Mouse (Mus musculus) liver, embryonic 11.5 days (tissue): Measurements from ENCODE around the gene Slc44a1. TPM values are rescaled to one million over a fixed set of nuclear protein-coding genes. Genes with fewer than 3 reads are reported as not detected.
A peak's percentile ranks its signal among the peaks of the same experiment; 100 is the strongest.

Experiments used
- ATAC-seq: fragments of 200-750 bp; cut with Nextera tagmentation; replicated peaks from 2 replicates; pipeline ENCODE4 v1.8.0; 2017; ENCODE audit warnings: moderate number of reproducible peaks, mild to moderate bottlenecking, moderate TSS enrichment, moderate library complexity; ENCODE audit not compliant: low FRiP score
- DNase-seq: peaks from one replicate; pipeline ENCODE4 v3.0.0-alpha.2; 2017; ENCODE audit warnings: low spot score
- H3K27ac ChIP-seq: fragments of 300-500 bp; sonication (generic); 2 replicates; pipeline ENCODE4 v1.5.1; 2014; ENCODE audit warnings: mild to moderate bottlenecking, low read depth, low read length, control low read depth
- H3K27me3 ChIP-seq: fragments of 300-500 bp; sonication (generic); replicated peaks from 2 replicates; pipeline ENCODE4 v1.6.1; 2014; ENCODE audit warnings: low read length, mixed read lengths; ENCODE audit not compliant: control insufficient read depth, insufficient read depth
- H3K36me3 ChIP-seq: fragments of 300-500 bp; sonication (generic); 2 replicates; pipeline ENCODE4 v1.6.1; 2014; ENCODE audit warnings: mild to moderate bottlenecking, low read length, moderate library complexity, mixed read lengths; ENCODE audit not compliant: control insufficient read depth, insufficient read depth
- H3K4me1 ChIP-seq: fragments of 300-500 bp; sonication (generic); replicated peaks from 2 replicates; pipeline ENCODE4 v1.6.1; 2014; ENCODE audit warnings: low read length, mixed read lengths; ENCODE audit not compliant: control insufficient read depth, insufficient read depth
- H3K4me2 ChIP-seq: fragments of 300-500 bp; sonication (generic); 2 replicates; pipeline ENCODE4 v1.6.1; 2014; ENCODE audit warnings: mild to moderate bottlenecking, control low read depth, moderate library complexity
- H3K4me3 ChIP-seq: fragments of 300-500 bp; sonication (generic); 2 replicates; pipeline ENCODE4 v1.5.1; 2014; ENCODE audit warnings: low read depth, low read length, control low read depth
- H3K9ac ChIP-seq: fragments of 300-500 bp; sonication (generic); 2 replicates; pipeline ENCODE4 v1.6.1; 2014; ENCODE audit warnings: low read depth, low read length, control low read depth
- H3K9me3 ChIP-seq: fragments of 300-500 bp; sonication (generic); 2 replicates; pipeline ENCODE4 v1.6.1; 2016; ENCODE audit warnings: low read length, inconsistent platforms, mixed read lengths; ENCODE audit not compliant: control insufficient read depth
- whole genome bisulfite sequencing: fragments of 180-500 bp; shearing (Covaris S2); extraction: QIAGEN DNeasy Blood & Tissue Kit; methylation state at CpG from one replicate; pipeline ENCODE4 v1.1.7; 2014; 5-methylcytosine and 5-hydroxymethylcytosine counted together
- polyA plus RNA-seq: library from polyadenylated mRNA; unstranded; fragments of >200 nt; fragmentation: Nextera tagmentation; extraction: Ambion mirVana; gene quantifications from 2 replicates; pipeline ENCODE4 v1.2.1, GENCODE M21; 2014

Gene Slc44a1
- polyA plus RNA-seq, 1 experiment from 2014 or later, result 19.2 TPM

DNA sequence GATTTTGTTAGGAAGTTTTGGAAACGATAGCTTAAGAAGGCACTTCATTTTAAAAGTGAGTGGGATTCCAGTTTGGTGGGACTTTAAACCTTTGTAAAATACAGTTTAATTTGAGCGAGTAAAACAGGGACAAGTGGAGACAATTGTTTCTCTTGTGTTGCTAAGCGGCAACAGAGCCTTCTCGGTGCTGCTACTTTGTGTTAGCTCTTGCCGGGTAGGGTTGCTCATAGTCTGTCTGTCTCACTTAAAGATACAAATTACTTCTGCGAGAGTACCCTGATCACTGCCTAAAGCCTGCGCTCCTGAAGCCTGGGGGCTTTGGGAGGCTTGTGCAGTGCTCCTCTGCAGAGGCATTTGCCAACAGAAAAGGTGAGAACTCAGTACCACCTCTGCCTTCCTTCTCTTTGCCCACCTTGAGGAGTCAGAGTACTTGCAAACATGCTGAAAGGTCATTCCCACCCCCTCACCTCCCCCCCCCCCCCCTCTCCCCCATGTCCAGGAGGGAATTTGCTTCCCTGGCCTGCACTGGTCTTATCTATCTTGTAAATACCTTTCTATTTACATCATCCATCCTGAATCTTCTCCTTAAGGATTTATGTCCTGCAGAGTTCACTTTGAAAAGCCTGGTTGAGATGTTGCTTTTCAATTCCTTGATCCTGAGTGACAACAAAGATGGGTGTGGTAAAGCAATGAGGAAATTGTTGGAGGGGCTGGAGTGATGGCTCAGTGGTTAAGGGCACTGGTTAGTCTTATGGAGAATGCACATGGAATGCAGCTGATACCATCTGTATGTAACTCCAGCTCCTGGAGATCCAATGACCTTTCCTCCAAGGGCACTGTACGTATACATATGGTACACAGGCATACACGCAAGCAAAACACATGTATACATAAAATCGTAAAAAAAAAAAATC is 13.0 kb downstream of the Slc44a1 start:
- Histone ChIP-seq H3K36me3 (no peaks in the 10 kb centered on the region), H3K4me3 (no peak overlapping the region), H3K4me2 (no peak overlapping the region), H3K27me3 (no peaks in the 10 kb centered on the region), H3K27ac (no peak overlapping the region), H3K9me3 (no peaks in the 10 kb centered on the region), H3K9ac (no peak overlapping the region), H3K4me1 (0 out of 2 replicates have a peak, but pooled peaks cover 4% of the 10 kb centered on the region)
- 57% methylated on average over 10 of the region's 10 CpGs for WGBS
- ATAC-seq, result no peak
- DNase-seq, result no peak

DNA sequence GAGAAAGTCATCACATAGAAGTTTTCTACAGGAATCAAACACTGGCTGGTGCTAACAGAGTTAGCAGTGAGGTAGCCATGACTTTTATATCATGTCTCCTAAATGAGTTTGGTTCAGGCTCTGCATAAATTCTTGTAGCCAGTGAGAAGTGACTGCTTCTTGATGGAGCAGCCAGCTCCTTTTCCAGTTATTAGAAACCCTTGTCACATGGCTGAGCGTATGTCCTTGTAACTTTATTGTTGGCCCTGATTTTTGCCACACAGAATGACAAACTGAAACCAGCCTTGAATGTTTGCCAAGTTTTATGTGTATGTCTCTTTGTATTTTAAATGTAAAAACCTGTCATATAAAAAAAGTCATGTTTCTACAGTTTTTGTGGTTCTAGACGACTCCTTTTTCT is 15.7 kb downstream of the Slc44a1 start:
- no peaks in the 10 kb centered on the region for H3K9me3 ChIP-seq
- ATAC-seq (no peak), DNase-seq (no peak)
- H3K27me3 ChIP-seq, result no peaks in the 10 kb centered on the region
- H3K36me3 ChIP-seq, result no peaks in the 10 kb centered on the region
- no peak overlapping the region for H3K27ac ChIP-seq
- 0 out of 2 replicates have a peak, but pooled peaks cover 4% of the 10 kb centered on the region for H3K4me1 ChIP-seq
- H3K4me3 ChIP-seq, result no peak overlapping the region
- no peak overlapping the region for H3K4me2 ChIP-seq
- WGBS, result 82% methylated on average over 2 of the region's 2 CpGs
- no peak overlapping the region for H3K9ac ChIP-seq

DNA sequence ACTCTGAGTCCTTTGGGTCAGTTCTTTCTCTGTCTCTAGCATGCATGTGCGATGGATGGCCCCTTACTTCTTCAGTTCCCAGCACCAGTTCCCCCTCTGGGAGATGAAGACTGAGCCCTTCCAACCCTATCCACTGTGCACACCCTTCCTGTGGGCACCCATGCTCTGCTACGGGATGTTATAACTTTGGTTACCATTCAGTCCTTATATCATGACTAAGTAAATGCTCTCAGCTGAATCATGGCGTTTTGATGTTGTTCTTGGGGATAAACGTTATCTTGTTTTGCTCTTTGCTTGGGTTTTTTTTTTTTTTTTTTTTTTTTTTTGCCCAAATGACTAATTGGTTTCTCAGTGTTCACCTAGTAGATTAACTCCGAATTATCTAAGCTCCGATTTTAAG is 16.4 kb downstream of the Slc44a1 start:
- no peaks in the 10 kb centered on the region for H3K27me3 ChIP-seq
- no peak overlapping the region for H3K27ac ChIP-seq
- DNase-seq (no peak), ATAC-seq (no peak)
- no peak overlapping the region for H3K9ac ChIP-seq
- no peaks in the 10 kb centered on the region for H3K9me3 ChIP-seq
- H3K36me3 ChIP-seq, result no peaks in the 10 kb centered on the region
- no peak overlapping the region for H3K4me2 ChIP-seq
- H3K4me3 ChIP-seq, result no peak overlapping the region
- H3K4me1 ChIP-seq, result 0 out of 2 replicates have a peak, but pooled peaks cover 4% of the 10 kb centered on the region
- 64% methylated on average over 6 of the region's 6 CpGs for WGBS

DNA sequence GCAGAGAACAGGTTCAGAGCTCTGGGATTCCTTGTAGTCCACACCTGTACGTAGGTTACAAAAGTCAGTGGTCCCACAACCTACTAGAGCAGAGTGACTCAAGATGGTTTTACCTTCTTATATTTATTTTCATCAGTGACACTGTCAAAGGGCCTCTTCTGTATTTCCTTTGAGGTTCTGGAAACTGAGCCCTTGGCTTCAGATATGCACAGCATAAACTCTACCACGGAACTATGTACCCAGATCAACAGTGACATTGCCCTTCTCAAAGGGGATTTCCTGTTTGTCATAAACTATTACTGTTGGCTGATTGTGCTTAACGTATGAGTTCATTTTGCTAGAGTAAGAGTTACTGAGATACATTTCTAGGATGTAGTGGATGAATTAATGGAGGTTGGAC is 18.3 kb downstream of the Slc44a1 start:
- DNase-seq, result no peak
- WGBS, result 74% methylated on average over 3 of the region's 3 CpGs

DNA sequence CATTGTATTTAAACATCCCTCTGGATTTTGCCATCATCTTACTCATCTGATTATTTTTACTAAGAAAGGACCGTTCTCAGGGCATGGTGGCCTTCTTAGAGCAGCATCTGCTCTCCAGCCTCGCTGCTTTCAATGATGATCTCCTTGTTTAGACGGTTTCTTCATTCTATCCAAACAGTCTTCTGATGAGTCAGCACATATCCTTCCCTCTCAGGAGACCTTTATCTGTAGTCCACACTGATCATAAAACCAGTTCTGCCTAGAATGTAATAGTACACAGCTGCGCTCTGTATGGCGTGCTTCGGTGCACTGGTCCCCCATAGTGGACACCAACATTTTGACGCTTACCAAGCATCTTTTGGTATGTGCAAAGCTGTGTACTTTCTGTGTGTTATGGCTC is 19.5 kb downstream of the Slc44a1 start:
- Histone ChIP-seq H3K9ac (no peak overlapping the region), H3K27ac (no peak overlapping the region), H3K27me3 (no peaks in the 10 kb centered on the region), H3K9me3 (no peaks in the 10 kb centered on the region), H3K4me1 (no peaks in the 10 kb centered on the region), H3K36me3 (no peaks in the 10 kb centered on the region), H3K4me3 (no peak overlapping the region), H3K4me2 (no peak overlapping the region)
- peak; percentile 53 for ATAC-seq
- no peak for DNase-seq
- 73% methylated on average over 7 of the region's 7 CpGs for WGBS

More for the DNA sequence above, 18.3 kb downstream of the Slc44a1 start:
- Histone ChIP-seq H3K36me3 (no peaks in the 10 kb centered on the region), H3K4me2 (no peak overlapping the region), H3K27me3 (no peaks in the 10 kb centered on the region), H3K4me1 (no peaks in the 10 kb centered on the region), H3K4me3 (no peak overlapping the region), H3K27ac (no peak overlapping the region), H3K9me3 (no peaks in the 10 kb centered on the region), H3K9ac (no peak overlapping the region)
- no peak for ATAC-seq

DNA sequence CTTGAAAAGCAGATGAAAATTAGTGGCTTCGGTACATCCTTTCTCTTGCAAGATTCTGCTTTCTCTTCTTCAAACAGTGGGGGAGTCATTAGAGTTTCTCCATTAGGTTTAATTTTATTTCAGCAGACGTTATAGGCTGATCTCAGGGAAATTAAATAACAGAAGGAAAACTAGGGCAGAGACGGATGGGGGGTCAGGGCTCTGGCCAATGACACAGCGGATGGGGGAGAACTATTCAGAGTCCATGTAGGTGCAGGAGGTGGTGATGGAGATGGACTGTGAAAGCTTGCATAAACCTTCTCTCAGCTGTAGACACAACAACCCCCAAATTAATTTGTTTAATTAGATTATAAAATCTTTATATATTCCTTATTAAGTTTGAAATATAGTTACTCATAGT is 20.8 kb downstream of the Slc44a1 start:
- ATAC-seq (no peak), DNase-seq (no peak)
- H3K36me3 ChIP-seq, result no peaks in the 10 kb centered on the region
- H3K27me3 ChIP-seq, result no peaks in the 10 kb centered on the region
- H3K4me1 ChIP-seq, result no peaks in the 10 kb centered on the region
- H3K27ac ChIP-seq, result no peak overlapping the region
- no peaks in the 10 kb centered on the region for H3K9me3 ChIP-seq
- no peak overlapping the region for H3K4me3 ChIP-seq
- H3K4me2 ChIP-seq, result no peak overlapping the region
- H3K9ac ChIP-seq, result no peak overlapping the region
- 85% methylated on average over 4 of the region's 4 CpGs for WGBS

DNA sequence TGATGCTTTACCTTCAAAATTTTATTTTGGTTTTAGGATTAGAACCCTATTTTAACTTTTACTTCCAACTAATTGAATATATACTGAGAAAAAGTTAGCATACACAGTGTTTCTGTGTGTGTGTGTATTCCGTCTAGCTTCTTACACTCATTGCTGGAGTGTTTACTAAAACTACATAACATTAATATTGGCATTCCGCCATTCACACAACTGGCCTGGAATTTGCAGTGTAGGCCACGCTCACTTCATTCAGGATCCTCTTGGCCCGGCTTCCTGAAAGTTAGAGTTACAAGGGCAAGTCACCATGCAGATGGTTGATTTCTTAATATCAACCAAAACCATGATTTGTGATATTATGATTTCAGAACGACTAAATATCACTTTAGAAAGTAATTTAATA is 21.9 kb downstream of the Slc44a1 start:
- H3K36me3 ChIP-seq, result no peaks in the 10 kb centered on the region
- no peak for ATAC-seq
- H3K27me3 ChIP-seq, result no peaks in the 10 kb centered on the region
- no peak overlapping the region for H3K27ac ChIP-seq
- H3K9ac ChIP-seq, result no peak overlapping the region
- WGBS, result 85% methylated on average over 5 of the region's 5 CpGs
- no peaks in the 10 kb centered on the region for H3K4me1 ChIP-seq
- no peak overlapping the region for H3K4me2 ChIP-seq
- DNase-seq, result no peak
- H3K9me3 ChIP-seq, result no peaks in the 10 kb centered on the region
- no peak overlapping the region for H3K4me3 ChIP-seq

DNA sequence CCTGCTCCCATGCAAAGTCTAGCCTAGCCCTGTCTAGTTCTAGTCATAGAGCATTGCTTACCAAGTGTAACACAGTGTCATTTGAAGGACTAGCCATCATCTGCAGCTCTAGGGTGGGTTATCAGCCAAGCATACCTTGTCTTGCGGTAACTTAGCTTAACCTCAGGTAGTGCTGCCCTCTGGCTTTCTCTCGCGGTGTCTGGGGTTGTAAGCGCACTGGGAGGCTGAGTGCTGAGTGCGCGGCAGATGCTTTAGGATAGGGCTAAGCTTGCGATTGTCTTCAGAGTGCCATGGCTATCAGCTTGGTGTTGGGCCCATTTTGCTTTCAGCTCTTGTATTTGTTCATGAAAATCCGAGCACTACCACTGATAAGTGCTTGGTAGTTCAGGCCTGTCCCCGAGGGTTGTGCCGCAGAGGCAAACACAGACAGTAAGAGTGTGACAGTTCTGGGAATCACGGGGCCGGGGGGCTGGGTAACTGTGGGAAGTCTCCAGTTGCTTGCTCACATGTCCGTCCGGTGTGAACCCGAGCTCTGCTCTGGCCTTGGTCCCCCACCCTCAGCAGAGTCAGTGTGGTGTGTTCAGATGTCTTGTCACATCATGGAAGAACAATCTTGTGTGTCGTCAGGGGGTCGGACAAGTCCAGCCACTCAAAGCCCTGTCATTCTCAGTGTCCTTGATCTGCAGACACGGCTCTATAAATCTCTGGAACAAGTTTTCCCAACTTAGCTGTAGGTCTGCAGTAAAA is 22.5 kb downstream of the Slc44a1 start:
- Histone ChIP-seq H3K27ac (no peak overlapping the region), H3K4me3 (no peak overlapping the region), H3K4me2 (no peak overlapping the region), H3K27me3 (no peaks in the 10 kb centered on the region), H3K36me3 (no peaks in the 10 kb centered on the region), H3K4me1 (no peaks in the 10 kb centered on the region), H3K9me3 (no peaks in the 10 kb centered on the region), H3K9ac (no peak overlapping the region)
- ATAC-seq, result no peak
- no peak for DNase-seq
- 78% methylated on average over 18 of the region's 18 CpGs for WGBS
